Mouse (Mus musculus) bone marrow, adult 2 months (tissue): ENCODE results near the gene Spred2.

Source experiments
- CTCF ChIP-seq: fragments of 200-500 bp; IDR thresholded peaks from 2 replicates; pipeline ENCODE4 v1.5.1; 2011; ENCODE audit warnings: low read length, control low read depth; ENCODE audit not compliant: control insufficient read depth, insufficient read depth
- POLR2A ChIP-seq: fragments of 200-500 bp; IDR thresholded peaks from 2 replicates; pipeline ENCODE4 v1.6.1; 2011; ENCODE audit warnings: low read depth, mild to moderate bottlenecking, control low read depth, low read length, borderline replicate concordance; ENCODE audit not compliant: control insufficient read depth

DNA sequence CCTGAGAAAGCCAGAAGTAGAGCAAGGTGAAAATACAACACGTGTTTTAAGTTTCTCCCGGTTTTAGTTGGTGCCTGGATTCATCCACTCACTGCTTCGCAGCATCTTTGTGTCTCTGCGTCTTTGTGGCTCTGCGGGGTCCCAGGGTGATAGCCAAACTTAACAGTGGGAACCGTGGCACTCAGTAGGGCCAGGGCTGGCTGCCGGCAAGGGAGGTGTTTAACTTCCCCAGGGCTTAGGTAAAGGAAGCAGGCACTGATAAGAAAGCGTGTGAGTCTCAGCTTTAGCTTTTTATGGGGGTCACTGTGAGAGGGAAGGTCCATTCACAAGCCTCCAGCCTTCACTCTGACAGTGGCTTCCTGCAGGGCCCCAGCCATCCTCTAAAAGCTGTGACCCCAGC is 28.8 kb downstream of the Spred2 start:
- TF ChIP-seq POLR2A (no peak), CTCF (no peak)
